Mouse (Mus musculus) right cerebral cortex, adult 18-20 months (tissue): ENCODE measurements around the gene Fam213b.

Source experiments
- DNase-seq: peaks from one replicate; pipeline ENCODE4 v3.0.0; 2022; ENCODE audit warnings: mixed read lengths

Fam213b gene

GRCm38 (mm10) chr4:154898506-154899446 lies at the start of gene Fam213b:
TSS of gene Fam213b (minus strand) at chr4:154899135.
- DNase-seq: peak; percentile 86

DNA sequence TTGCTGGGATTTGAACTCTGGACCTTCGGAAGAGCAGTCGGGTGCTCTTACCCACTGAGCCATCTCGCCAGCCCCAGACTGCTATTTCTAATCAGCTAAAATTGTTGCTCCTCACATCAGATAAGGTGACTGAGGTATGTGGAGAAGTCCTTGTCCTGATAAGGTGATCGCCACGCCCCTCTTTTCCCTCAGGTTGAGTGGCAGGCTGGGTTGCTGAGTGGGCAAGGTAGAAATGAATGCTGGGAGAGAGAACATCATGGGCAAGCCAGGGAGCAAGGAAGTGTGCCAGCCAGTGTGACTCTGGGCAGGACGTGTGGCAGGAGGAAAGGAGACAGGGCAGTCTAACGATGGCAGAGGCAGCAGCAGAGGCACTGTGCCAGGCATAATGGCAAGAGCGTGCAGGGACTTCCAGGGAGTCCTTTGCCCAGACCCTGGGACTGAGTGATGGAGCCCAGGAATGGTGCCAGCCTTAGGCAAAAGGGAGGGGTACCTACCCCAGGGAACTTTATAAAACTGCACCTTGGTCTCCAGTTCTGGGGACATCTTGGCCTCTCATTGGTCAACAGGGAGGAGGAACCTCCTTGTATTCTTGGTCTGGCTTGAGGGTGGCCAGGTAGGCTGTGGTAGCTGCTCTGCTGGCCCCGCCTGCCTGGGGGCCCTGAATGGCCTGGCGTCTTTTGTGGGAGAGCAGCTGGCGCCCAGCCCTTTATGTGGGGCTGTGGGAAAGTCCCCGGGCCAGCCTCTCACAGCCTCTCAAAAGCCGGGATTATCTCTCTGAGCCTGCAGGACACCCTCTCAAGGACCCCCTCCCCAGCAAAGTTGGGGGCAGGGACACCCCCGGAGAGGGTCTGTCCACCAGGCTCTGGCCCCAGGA lies 49.4 kb upstream of the Fam213b start:
- peak; percentile 35 for DNase-seq

GRCm38 (mm10) chr4:154946319-154946718 lies 47.4 kb upstream of the Fam213b start:
- DNase-seq: peak; percentile 53

- DNase-seq: peak; percentile 87
These were observed 45.2 kb upstream of the Fam213b start for GRCm38 (mm10) chr4:154944121-154944590.

- DNase-seq: no peak
These were observed 44.5 kb upstream of the Fam213b start for GRCm38 (mm10) chr4:154943323-154944039.

DNA sequence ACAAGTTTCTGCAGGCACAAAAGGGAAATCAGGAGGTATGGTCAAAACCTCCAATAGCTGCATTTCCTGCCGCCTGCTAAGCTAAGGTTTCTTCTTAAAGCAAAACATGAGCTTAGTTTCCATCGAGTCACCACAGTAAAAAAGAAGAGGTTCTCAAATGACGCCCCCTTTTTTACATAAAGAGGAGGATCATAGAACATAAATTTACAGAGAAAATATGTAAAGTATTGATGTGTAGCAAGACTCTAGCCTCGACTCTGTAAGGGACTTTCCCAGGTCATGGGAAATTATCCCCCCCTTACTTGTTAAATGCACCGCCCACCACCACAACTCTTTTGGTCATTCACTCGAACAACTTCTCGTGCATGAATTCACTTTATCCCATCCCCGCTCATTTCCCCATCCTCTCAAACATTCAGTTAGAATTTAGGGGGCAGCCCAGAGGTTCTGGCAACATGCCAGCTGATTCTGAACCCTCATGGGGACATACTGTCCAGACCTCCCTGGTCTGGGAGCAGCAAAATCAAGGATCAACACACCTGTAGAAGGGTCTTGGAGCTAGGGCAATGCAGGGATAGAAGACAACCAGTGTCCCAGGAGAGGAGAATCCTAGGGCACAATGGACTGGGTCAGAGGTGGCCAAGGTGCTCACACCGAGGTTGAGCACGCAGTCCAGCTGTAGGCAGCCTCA lies 43.8 kb upstream of the Fam213b start:
- DNase-seq: no peak

- DNase-seq: no peak
These were observed 42.9 kb upstream of the Fam213b start for GRCm38 (mm10) chr4:154941831-154942230.

DNA sequence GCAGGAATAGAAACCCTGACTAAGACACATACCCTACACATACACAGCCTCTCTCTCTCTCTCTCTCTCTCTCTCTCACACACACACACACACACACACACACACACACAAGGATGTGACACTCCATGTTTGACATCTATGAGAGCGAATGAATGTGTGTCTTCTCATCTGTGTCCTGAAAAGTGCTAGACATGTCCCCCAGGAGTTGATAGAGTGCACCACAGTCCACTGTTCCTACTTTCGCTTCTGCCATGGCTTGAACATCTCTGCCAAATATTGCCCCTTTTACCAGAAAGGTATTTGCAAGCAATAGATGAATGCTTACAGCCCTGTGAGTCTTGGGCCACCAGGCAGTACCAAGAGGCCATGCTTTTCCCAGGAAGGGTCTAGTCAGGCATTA lies 41.2 kb upstream of the Fam213b start:
- DNase-seq: no peak

DNA sequence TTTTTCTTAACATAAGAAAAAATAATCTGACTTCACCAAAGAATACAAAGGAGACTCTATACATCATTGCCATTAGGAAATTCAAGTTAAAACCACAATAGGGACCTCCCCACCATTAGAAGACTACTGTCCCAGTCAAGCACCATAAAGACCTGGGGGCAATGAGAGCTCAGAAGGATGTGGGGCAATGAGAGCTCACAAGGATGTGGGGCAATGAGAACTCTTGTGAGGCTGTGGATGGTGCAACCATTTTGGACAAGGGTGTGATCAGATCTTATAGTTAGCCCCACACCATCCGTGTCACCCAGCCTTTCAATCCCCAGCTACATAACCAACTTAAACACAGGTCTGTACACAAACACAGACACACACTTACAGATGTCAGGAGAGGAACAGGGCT lies 38.8 kb upstream of the Fam213b start:
- DNase-seq: no peak

GRCm38 (mm10) chr4:154936542-154937255 lies 37.8 kb upstream of the Fam213b start:
- no peak for DNase-seq

- DNase-seq: no peak
These were observed 36.9 kb upstream of the Fam213b start for GRCm38 (mm10) chr4:154935788-154936187.

DNA sequence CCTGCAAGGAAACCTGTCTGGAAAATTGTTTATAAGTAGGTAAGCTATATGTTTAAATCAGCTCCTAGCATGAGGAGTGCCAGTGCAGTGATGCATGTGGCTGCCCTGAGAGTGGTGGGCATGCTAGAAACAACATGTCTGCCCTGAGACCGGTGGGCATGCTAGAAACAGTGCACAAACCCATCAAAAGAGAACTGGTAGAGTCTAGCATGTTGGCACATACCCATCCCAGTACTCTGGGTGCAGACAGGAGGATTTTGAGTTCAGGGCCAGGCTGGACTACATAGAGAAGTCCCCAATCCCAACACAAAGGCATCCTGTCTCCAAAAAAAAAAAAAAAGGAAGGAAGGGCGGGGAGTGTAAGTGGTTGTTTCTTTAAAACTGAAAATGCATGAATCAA lies 35.9 kb upstream of the Fam213b start:
- DNase-seq: no peak

GRCm38 (mm10) chr4:154933306-154933907 lies 34.5 kb upstream of the Fam213b start:
- DNase-seq: no peak

DNA sequence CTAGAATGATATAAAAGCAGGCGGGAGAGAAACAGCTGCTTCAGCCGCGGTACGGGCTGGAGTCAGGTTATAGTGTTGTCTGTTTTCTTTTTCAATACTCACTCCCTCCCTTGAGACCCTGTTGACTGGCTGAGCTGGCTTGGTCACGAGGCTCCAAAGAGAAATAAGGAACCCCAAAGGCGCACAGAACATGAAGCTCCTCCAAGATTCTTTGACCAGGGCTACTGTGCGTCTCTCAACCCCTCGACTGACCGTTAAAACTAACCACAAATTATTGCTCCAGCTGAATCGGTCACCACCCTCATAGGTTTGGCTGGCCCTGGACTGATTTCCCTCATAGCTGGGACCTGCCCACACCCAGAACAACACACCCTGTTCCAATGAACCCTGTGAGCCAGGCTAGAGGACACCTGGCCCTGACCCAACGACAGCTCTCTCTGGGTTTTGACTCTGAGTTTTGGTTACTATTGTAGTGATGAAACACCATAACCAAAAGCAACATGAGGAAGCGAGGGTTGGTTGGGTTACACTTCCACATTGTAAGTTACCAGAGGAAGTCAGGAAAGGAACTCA lies 30.2 kb upstream of the Fam213b start:
- no peak for DNase-seq

DNA sequence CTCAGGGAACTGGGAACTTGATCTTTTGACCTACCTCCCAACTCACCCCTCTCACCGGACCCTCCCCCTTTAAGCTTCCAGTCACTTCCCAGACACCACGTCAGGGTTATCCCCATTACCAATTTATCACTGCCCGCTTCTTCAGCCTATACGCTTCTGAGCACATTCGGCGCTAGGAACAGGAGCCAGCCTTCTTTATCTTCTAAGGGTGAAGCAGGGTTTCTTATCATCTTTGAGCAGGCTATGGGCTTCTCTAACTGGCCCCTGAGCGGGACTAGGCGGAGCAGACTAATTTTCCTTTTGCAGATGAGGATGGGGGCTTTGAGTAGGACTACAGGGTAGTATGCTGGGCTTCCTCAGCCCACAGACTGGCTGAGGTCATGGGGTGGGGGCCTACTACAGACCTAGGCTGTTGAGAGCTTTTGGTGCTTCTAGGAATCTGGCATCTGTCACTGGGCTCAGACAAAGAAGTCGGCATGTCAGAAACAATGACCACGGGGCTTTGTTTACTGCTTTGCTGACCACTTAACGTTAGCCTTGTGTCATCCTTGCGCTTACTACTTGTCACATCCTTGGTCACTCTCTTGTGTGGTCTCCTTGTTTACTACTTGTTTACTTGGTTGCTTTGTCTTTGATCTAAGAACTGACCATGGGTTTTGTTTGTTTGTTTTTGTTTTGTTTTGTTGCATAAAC lies 29.6 kb upstream of the Fam213b start, which contains the start of gene Tnfrsf14:
Gene Tnfrsf14 (minus strand): TSS at position 169 of the 693 bp plus-strand sequence.
- no peak for DNase-seq

GRCm38 (mm10) chr4:154927899-154928337 lies 29.0 kb upstream of the Fam213b start:
- DNase-seq: no peak

- DNase-seq: no peak
These were observed 28.3 kb upstream of the Fam213b start for GRCm38 (mm10) chr4:154926969-154927898.

GRCm38 (mm10) chr4:154925413-154925812 lies 26.5 kb upstream of the Fam213b start:
- DNase-seq: no peak

- no peak for DNase-seq
These were observed 24.0 kb upstream of the Fam213b start for GRCm38 (mm10) chr4:154922931-154923330.
